Comparison of ENCODE assay signal across 7 mouse cellular contexts in the genomic region with DNA sequence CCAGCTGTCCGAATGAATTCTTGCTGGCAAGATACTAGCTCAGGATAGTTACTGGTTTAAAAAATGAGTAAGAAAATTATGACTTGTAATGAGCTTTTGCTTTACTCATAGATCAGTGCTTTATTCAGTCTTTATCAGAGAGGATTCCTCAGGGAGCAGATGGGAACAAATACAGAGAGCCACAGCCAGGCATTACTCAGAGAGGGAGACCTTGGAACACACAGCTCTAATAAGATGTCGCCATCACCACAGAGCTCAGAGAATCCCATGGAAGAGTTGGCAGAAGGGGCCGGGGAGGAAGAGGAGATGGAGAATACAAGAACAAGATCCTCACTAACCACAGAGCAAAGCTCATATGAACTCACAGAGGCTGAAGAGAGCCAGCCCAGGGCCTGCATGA.
"Had no signal": no experiment of that assay in that cellular context is flagged by ENCODE, and none has a peak within 500 bp of the region (broad histone marks: within the 10 kb centered on the region; RNA-seq: fewer than 3 reads in every experiment).

No protein-coding gene starts in this region.

- DNase-seq: kidney, postnatal 4 days; lung, adult 2 months; lung, postnatal 36 days; right cerebral cortex, adult 18-20 months; right cerebral cortex, postnatal 25 days; thymus, adult 18-20 months; thymus, postnatal 14 days had no signal
